Mouse (Mus musculus) ES-Bruce4 (cell line): ENCODE data around the gene Rhebl1. TPM values are rescaled to one million over a fixed set of nuclear protein-coding genes. Genes with fewer than 3 reads are reported as not detected.
"Not testable (repeated sequence)": the region's sequence is repeated elsewhere in the genome, so short reads cannot be mapped to it uniquely, and the experiment has no call there.

Source experiments
- H3K27ac ChIP-seq: 2 replicates; pipeline ENCODE4 v1.5.1; 2012; ENCODE audit warnings: low read length, inconsistent platforms; ENCODE audit not compliant: insufficient read depth
- H3K27me3 ChIP-seq: 2 replicates; pipeline ENCODE4 v1.6.1; 2012; ENCODE audit warnings: mild to moderate bottlenecking, low read length, inconsistent platforms; ENCODE audit not compliant: control insufficient read depth, poor library complexity, insufficient read depth, severe bottlenecking
- H3K36me3 ChIP-seq: 2 replicates; pipeline ENCODE4 v1.6.1; 2012; ENCODE audit warnings: inconsistent platforms, mild to moderate bottlenecking, low read length, moderate library complexity; ENCODE audit not compliant: control insufficient read depth, poor library complexity, insufficient read depth, severe bottlenecking
- H3K4me1 ChIP-seq: one replicate; pipeline ENCODE4 v1.8.1; 2011; ENCODE audit warnings: low read length; ENCODE audit not compliant: control insufficient read depth, insufficient read depth
- H3K4me3 ChIP-seq: 2 replicates; pipeline ENCODE4 v1.5.1; 2011; ENCODE audit warnings: low read depth, mild to moderate bottlenecking, low read length
- H3K9ac ChIP-seq: 2 replicates; pipeline ENCODE4 v1.6.1; 2012; ENCODE audit warnings: low read depth, mild to moderate bottlenecking, inconsistent platforms; ENCODE audit not compliant: poor library complexity, severe bottlenecking
- H3K9me3 ChIP-seq: replicated peaks from 2 replicates; pipeline ENCODE4 v1.6.1; 2012; ENCODE audit warnings: mild to moderate bottlenecking, low read length, inconsistent platforms; ENCODE audit not compliant: control insufficient read depth, poor library complexity, insufficient read depth, severe bottlenecking
- CTCF ChIP-seq: IDR thresholded peaks from one replicate; pipeline ENCODE4 v1.8.1; 2011; ENCODE audit warnings: low read depth, low read length
- EP300 ChIP-seq: IDR thresholded peaks from 2 replicates; pipeline ENCODE4 v1.6.1; 2011; ENCODE audit warnings: low read depth, low read length; ENCODE audit not compliant: insufficient read depth
- POLR2A ChIP-seq: IDR thresholded peaks from one replicate; pipeline ENCODE4 v1.8.1; 2011; ENCODE audit warnings: low read length; ENCODE audit not compliant: insufficient read depth
- polyA plus RNA-seq: library from polyadenylated mRNA; stranded (reverse); fragments of >200 nt; gene quantifications from 2 replicates; pipeline ENCODE4 v1.2.4, GENCODE M21; 2011; ENCODE audit warnings: low read depth; ENCODE audit not compliant: missing spikeins, insufficient read depth, insufficient read length

Gene Rhebl1
- polyA plus RNA-seq, 1 experiment = 41.9 TPM

DNA sequence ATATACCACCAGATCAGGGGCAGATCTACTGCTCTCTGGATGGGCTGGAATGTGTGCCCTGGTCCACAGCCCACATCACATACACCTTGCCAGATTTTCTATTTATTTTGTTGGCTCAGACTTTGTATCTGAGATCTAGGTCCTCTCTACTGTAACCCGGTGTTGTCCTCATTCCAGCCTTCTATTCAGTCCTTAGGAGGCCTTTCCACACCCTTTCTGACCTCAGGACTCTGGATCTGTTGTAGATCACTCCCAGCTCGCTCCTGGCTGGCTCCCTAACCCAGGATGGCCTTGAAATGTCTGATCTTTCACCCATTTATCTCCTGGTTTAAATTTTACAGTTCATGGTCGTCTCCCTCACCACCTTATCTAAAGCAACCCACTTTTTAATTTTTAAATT is 30.3 kb upstream of the Rhebl1 start:
- no peaks in the 10 kb centered on the region for H3K4me1 ChIP-seq
- TF ChIP-seq POLR2A (no peak), EP300 (no peak), CTCF (no peak)
- H3K9me3 ChIP-seq = no peaks in the 10 kb centered on the region
- no peak overlapping the region for H3K4me3 ChIP-seq
- H3K36me3 ChIP-seq = no peaks in the 10 kb centered on the region
- H3K9ac ChIP-seq = no peak overlapping the region
- H3K27ac ChIP-seq = no peak overlapping the region
- no peaks in the 10 kb centered on the region for H3K27me3 ChIP-seq

DNA sequence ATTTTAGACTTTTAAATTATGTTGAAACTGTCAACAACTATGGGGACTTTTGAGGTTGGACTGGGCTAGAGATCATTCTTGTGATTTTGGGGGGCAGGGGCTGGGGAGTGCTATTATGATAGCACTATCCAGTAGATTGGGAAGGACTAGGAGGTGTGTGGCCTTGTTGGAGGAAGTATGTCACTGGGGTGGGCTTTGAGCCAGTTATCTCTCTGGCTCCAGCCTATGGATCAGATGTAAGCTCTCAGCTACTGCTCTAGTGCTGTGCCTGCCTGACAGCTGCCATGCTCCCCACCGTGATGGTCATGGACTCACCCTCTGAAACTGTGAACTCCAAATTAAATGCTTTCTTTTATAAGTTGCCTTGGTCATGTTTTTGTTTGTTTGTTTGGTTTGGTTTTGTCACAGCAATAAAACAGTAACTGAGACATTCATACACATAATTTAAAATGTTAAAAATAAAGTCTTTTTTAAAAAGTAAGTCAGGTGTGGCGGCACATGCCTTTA is 28.7 kb upstream of the Rhebl1 start:
- Histone ChIP-seq H3K4me3 (no peak overlapping the region), H3K27ac (no peak overlapping the region), H3K4me1 (no peaks in the 10 kb centered on the region), H3K27me3 (no peaks in the 10 kb centered on the region), H3K36me3 (no peaks in the 10 kb centered on the region), H3K9ac (no peak overlapping the region), H3K9me3 (no peaks in the 10 kb centered on the region)
- TF ChIP-seq POLR2A (no peak), CTCF (no peak), EP300 (no peak)

DNA sequence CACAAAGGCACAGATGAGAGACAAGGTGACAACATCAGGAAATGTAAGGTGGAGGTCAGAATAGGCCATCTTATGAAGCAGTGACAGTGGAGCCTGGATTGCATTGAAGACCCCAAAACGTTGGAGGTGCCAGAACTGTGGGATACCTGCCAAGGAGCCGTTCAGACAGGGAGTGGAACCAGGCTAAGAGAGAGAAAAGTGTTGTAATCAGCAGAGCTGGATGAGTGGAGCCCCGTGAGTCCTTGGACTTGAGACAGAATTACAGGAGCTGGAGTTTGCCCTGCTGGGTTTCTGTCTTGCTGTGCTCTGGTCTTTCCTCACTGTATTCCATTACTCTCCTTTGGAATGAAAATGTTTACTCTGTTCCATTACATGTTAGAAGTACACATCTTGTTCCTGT is 28.2 kb upstream of the Rhebl1 start:
- TF ChIP-seq CTCF = no peak
- TF ChIP-seq POLR2A = no peak
- TF ChIP-seq EP300 = no peak
- no peaks in the 10 kb centered on the region for H3K27me3 ChIP-seq

DNA sequence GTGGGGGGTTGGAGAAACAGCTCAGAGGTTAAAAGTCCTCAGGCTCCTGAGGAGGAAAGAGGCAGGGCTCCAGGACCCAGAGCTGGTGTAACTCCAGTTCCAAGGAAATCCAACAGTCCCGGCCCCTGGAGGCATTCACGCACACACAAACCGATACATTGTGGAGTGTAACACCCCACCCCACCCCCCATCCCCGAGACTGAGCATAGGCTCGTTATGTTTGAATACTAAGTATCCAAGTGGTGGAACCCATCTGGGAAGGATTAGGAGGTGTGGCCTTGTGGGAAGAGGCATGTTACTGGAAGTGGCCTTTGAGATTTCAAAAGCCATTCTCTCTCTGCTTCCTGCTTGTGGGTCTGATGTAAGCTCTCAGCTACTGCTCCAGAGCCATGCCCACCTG is 27.2 kb upstream of the Rhebl1 start:
- Histone ChIP-seq H3K36me3 (no peaks in the 10 kb centered on the region), H3K4me1 (no peaks in the 10 kb centered on the region), H3K27me3 (no peaks in the 10 kb centered on the region), H3K9me3 (no peaks in the 10 kb centered on the region), H3K9ac (no peak overlapping the region), H3K4me3 (no peak overlapping the region), H3K27ac (no peak overlapping the region)
- TF ChIP-seq EP300 = no peak
- no peak for TF ChIP-seq POLR2A
- TF ChIP-seq CTCF = no peak

More for the DNA sequence above, 28.2 kb upstream of the Rhebl1 start:
- Histone ChIP-seq H3K9me3 (no peaks in the 10 kb centered on the region), H3K36me3 (no peaks in the 10 kb centered on the region), H3K4me3 (no peak overlapping the region), H3K27ac (no peak overlapping the region), H3K9ac (no peak overlapping the region), H3K4me1 (no peaks in the 10 kb centered on the region)

DNA sequence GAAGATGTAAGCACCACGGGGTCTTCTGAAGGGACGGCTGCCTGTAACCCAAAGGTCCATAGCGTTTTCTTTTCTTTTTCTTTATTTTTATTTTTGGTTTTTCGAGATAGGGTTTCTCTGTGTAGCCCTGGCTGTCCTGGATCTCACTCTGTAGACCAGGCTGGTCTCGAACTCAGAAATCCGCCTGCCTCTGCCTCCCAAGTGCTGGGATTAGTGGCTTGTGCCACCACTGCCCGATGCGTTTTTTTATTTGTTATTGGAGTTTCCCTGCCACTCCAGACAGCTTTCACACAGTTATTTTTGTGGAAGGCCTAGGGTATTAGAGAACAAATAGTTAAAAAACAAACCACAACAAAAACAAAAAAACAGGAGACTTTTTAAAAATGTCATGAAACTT is 24.2 kb upstream of the Rhebl1 start:
- H3K4me1 ChIP-seq, H3K27me3 ChIP-seq, H3K9me3 ChIP-seq, H3K27ac ChIP-seq, H3K36me3 ChIP-seq: not testable (repeated sequence)
- Histone ChIP-seq H3K9ac (peak overlapping the region; percentile 72), H3K4me3 (peak overlapping the region; percentile 80)

DNA sequence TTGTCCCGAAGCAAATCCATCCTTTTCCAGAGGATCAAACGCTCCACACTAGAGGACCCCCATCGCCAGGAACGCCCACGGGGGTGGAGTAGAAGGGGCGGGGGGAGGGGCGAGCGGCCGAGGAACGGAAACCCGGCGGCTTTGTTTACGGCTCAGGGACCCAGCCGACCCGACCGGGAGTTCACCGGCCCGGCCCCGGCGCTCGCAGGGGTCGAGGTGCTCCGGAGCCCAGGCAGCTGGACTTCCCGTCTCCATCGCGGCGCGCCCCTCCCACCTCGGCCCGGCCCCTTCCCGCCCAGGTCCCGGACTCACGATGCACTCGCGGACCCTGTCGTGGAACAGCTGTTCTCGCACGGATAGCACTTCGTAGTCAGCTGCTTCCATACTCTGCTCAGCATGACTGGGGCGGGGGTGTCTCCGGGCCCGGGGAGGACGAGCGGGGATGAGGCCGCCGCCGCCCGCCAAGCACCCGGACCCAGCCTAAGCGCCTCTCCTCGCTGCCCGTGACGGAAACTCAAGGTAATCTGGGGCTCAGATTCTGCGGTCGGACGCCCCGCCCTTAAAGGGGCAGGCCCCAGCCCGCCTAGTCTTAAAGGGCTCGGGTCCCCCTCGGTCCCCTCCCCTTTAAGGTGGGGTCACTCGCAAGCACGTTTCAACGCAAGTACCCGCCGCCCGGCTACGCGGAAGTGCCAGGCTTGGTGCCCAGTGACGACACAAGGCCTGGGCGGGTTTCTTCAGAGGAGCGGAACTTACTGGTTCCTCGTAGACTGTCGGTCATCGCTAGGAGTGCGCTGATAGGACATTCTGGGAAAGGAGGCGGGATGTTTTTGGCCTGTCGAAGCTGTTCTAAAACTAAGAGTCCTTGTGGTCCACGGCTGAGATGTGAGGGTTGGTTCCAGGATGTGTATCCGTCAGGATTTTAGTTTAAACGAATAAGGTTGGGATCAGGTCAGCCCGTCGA is 23.5 kb upstream of the Rhebl1 start, which contains the start of gene Lmbr1l:
TSS of gene Lmbr1l (minus strand) at position 694 of the 961 bp plus-strand sequence.
- no peaks in the 10 kb centered on the region for H3K36me3 ChIP-seq
- H3K4me1 ChIP-seq = peaks cover 3% of the 10 kb centered on the region
- H3K27ac ChIP-seq = 0 out of 2 replicates have a peak within 1 kb of the TSS, but pooled peaks have one; percentile 1
- TF ChIP-seq EP300 = no peak
- TF ChIP-seq POLR2A = peak; percentile 70
- no peak for TF ChIP-seq CTCF
- H3K4me3 ChIP-seq = peak within 1 kb of the TSS; percentile 80
- no peaks in the 10 kb centered on the region for H3K27me3 ChIP-seq
- H3K9ac ChIP-seq = peak within 1 kb of the TSS; percentile 90
- no peaks in the 10 kb centered on the region for H3K9me3 ChIP-seq
